Mouse (Mus musculus): ENCODE results near the gene Fabp1.

- no peak for TF ChIP-seq GATA1 (IDR thresholded peaks at IDR 0.05; ENCODE audit: borderline replicate concordance, low read length)
- TF ChIP-seq FLI1 (IDR thresholded peaks at IDR 0.05; ENCODE audit: low read length), result no peak
These were observed 27.6 kb downstream of the Fabp1 start for GRCm38 (mm10) chr6:71227157-71227770.

All from megakaryocyte, embryonic 14.5 days (primary cell).